Mouse (Mus musculus) Patski (cell line): ENCODE data around the gene Lrrc58. TPM values are rescaled to one million over a fixed set of nuclear protein-coding genes. Genes with fewer than 3 reads are reported as not detected.

Experiments used
- ATAC-seq: fragments of 100-300 bp; one replicate; pipeline ENCODE4 v1.8.0; 2021
- CTCF ChIA-PET: fragments of 350-600 bp; sonication (Branson Sonifier 250); formaldehyde crosslinking; loops from one replicate; lab custom pipeline; 2022; ENCODE audit warnings: inconsistent platforms; lab: Charles Lee
- POLR2A ChIA-PET: fragments of 350-600 bp; sonication (Branson Sonifier 250); formaldehyde crosslinking; loops from one replicate; lab custom pipeline; 2022; ENCODE audit warnings: antibody characterized with exemption, inconsistent platforms; lab: Charles Lee
- DNase-seq: peaks from one replicate; pipeline ENCODE4 v3.0.0-alpha.2; 2011; ENCODE audit warnings: low read depth, low spot score
- H3K27me3 ChIP-seq: fragments of 371-371 bp; one replicate; pipeline ENCODE4 v1.5.1; 2021
- CTCF ChIP-seq: fragments of 100-300 bp; IDR thresholded peaks from one replicate; pipeline ENCODE4 v1.5.1; 2021
- in situ Hi-C: fragments of 300-500 bp; cut with MboI; formaldehyde crosslinking; loops from 3 replicates; pipeline ENCODE4 v1.11.1; 2018; ENCODE audit warnings: low pct_unique_long_range_greater_than_20kb, mixed read lengths
- polyA plus RNA-seq: library from polyadenylated mRNA; unstranded; gene quantifications from one replicate; pipeline ENCODE4 v1.2.3, GENCODE M21; 2021

Lrrc58 gene
- polyA plus RNA-seq, 1 experiment from 2014 or later: 20.0 TPM

GRCm38 (mm10) chr16:37920842-37921409 is 52.7 kb downstream of the Lrrc58 start:
- no peak for TF ChIP-seq CTCF
- POLR2A ChIA-PET: no interaction called here

DNA sequence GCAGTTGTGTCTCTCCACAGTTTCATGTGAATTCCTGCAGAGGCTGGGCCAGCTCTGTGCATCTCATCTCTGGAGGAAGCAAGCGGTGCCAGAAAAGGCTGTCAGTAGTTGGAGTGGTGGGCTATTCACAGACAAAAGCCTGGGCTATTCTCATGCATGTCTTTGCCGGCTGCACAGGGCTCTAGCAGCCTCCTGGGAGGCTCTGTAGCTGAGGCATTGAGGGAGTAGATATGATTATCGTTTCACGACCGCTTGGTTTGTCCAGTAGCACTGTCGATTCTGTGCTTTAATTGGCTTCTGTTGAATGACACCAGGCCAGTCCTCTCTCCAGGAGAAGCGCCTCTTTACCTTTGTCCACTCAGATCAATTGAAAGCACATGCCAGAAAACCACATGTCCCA is 57.9 kb downstream of the Lrrc58 start:
- ChIA-PET CTCF (interaction anchor here (1.4 to 1.6 kb wide), 2 partner anchors 12 to 21 kb away, joined by 3 to 6 read pairs; no protein-coding TSS in a partner anchor), POLR2A (no interaction called here)
- ATAC-seq (no peak), DNase-seq (no peak)
- in situ Hi-C loops: loop anchor here (25.0 kb wide), 1 partner anchor 639 kb away; no protein-coding TSS in a partner anchor
- H3K27me3 ChIP-seq: no peaks in the 10 kb centered on the region
- no peak for TF ChIP-seq CTCF

More at GRCm38 (mm10) chr16:37920842-37921409, 52.7 kb downstream of the Lrrc58 start:
- no peaks in the 10 kb centered on the region for H3K27me3 ChIP-seq
- ATAC-seq: no peak
- in situ Hi-C loops: no loop called here
- CTCF ChIA-PET: interaction anchor here (1.4 to 1.6 kb wide), 2 partner anchors 8 to 10 kb away, joined by 3 to 5 read pairs; no protein-coding TSS in a partner anchor
- no peak for DNase-seq

DNA sequence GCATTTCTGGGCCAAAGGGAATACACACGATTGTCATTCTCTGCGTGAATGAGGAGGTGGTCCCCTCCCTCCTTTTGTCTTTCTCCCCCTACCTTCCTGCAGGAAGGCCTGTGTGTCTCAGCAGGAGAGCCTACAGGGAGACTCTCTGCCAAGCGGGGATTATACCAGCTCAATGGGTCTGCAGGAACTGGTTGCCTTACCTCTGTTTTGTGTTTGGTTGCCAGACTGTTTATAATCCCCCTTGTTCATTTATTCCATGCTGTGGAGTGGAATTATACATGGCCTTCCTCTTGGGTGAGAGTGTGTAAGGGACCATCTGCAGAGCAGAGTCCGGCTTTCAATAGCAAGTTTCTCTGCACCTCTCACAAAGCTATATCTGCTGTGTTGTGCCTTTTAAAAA is 58.9 kb downstream of the Lrrc58 start:
- CTCF ChIA-PET: interaction anchor here (1.1 to 1.6 kb wide), 3 partner anchors 11 to 20 kb away, joined by 3 to 6 read pairs (median 4); no protein-coding TSS in a partner anchor
- H3K27me3 ChIP-seq: no peaks in the 10 kb centered on the region
- DNase-seq (no peak), ATAC-seq (no peak)
- POLR2A ChIA-PET: interaction anchor here (0.6 kb wide), 1 partner anchor 147 kb away, joined by 3 read pairs; no protein-coding TSS in a partner anchor
- no peak for TF ChIP-seq CTCF
- in situ Hi-C loops: loop anchor here (25.0 kb wide), 1 partner anchor 640 kb away; no protein-coding TSS in a partner anchor

- ChIA-PET CTCF (interaction anchor here (1.0 to 1.8 kb wide), 3 partner anchors 8 to 268 kb away, joined by 3 to 5 read pairs (median 3); no protein-coding TSS in a partner anchor), POLR2A (no interaction called here)
- peak; percentile 78 for ATAC-seq
- no peak for DNase-seq
- in situ Hi-C loops: loop anchor here (25.0 kb wide), 1 partner anchor 642 kb away; no protein-coding TSS in a partner anchor
- H3K27me3 ChIP-seq: no peaks in the 10 kb centered on the region
- TF ChIP-seq CTCF: no peak
These were observed 60.8 kb downstream of the Lrrc58 start for GRCm38 (mm10) chr16:37929006-37929405.

DNA sequence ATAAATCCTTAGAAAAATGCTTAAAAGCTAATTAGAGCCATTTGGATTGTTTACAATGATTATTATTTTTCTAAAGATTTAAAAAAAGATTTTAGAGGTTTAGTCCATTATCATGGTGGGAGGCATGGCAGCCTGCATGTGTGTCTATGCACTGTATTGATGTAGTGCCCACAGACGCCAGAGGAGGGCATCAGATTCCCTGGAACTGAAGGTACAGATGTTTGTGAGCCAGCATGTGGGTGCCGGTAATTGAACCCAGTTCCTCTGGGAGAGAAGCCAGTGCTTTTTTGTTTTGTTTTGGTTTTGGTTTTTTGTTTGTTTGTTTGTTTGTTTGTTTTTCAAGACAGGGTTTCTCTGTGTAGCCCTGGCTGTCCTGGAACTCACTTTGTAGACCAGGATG is 61.4 kb downstream of the Lrrc58 start:
- DNase-seq (no peak), ATAC-seq (no peak)
- in situ Hi-C loops: loop anchor here (25.0 kb wide), 1 partner anchor 642 kb away; no protein-coding TSS in a partner anchor
- TF ChIP-seq CTCF: peak; percentile 20
- CTCF ChIA-PET: interaction anchor here (1.8 kb wide), 1 partner anchor 9 kb away, joined by 5 read pairs; no protein-coding TSS in a partner anchor
- H3K27me3 ChIP-seq: no peaks in the 10 kb centered on the region
- POLR2A ChIA-PET: no interaction called here

GRCm38 (mm10) chr16:37934932-37935331 is 66.7 kb downstream of the Lrrc58 start:
- ChIA-PET CTCF (interaction anchor here (1.3 kb wide), 1 partner anchor 13 kb away, joined by 3 read pairs; no protein-coding TSS in a partner anchor), POLR2A (no interaction called here)
- H3K27me3 ChIP-seq: no peaks in the 10 kb centered on the region
- DNase-seq: no peak
- in situ Hi-C loops: loop anchor here (25.0 kb wide), 1 partner anchor 648 kb away; no protein-coding TSS in a partner anchor
- TF ChIP-seq CTCF: peak; percentile 36
- no peak for ATAC-seq

GRCm38 (mm10) chr16:37937276-37937675 is 69.1 kb downstream of the Lrrc58 start:
- no peak for ATAC-seq
- H3K27me3 ChIP-seq: no peaks in the 10 kb centered on the region
- no peak for DNase-seq
- in situ Hi-C loops: loop anchor here (25.0 kb wide), 1 partner anchor 650 kb away; no protein-coding TSS in a partner anchor
- ChIA-PET POLR2A (interaction anchor here (0.9 kb wide), 1 partner anchor 59 kb away, joined by 3 read pairs; no protein-coding TSS in a partner anchor), CTCF (interaction anchor here (0.9 kb wide), 1 partner anchor 11 kb away, joined by 3 read pairs; no protein-coding TSS in a partner anchor)
- TF ChIP-seq CTCF: no peak

Other genes with a start within 250 kb of the Lrrc58 start
- gene Ndufb4, start 213.9 kb upstream of the Lrrc58 start, polyA plus RNA-seq: 32.2 TPM
- 283 TPM for gene Fstl1, start 91.5 kb upstream of the Lrrc58 start, polyA plus RNA-seq
- gene Gm36028, start 7.2 kb upstream of the Lrrc58 start, polyA plus RNA-seq: 0.05 TPM
- gene Gpr156, start 48.1 kb downstream of the Lrrc58 start, polyA plus RNA-seq: 0.04 TPM
- gene Gsk3b, start 220.6 kb downstream of the Lrrc58 start, polyA plus RNA-seq: 43.9 TPM